Mouse (Mus musculus) ES-Bruce4 (cell line): ENCODE data around the gene Ust.

ENCODE experiments used
- CTCF ChIP-seq: IDR thresholded peaks from one replicate; pipeline ENCODE4 v1.8.1; 2011; ENCODE audit warnings: low read depth, low read length
- EP300 ChIP-seq: IDR thresholded peaks from 2 replicates; pipeline ENCODE4 v1.6.1; 2011; ENCODE audit warnings: low read depth, low read length; ENCODE audit not compliant: insufficient read depth
- POLR2A ChIP-seq: IDR thresholded peaks from one replicate; pipeline ENCODE4 v1.8.1; 2011; ENCODE audit warnings: low read length; ENCODE audit not compliant: insufficient read depth

- no peak for TF ChIP-seq CTCF
- TF ChIP-seq POLR2A, result no peak
- TF ChIP-seq EP300, result no peak
Measured at GRCm38 (mm10) chr10:8388239-8388638, 130.4 kb downstream of the Ust start.
